Mouse (Mus musculus) T-helper 17 cell (primary cell): Measurements from ENCODE around the gene Pstpip1.

Experiments used
- in situ Hi-C, 2 experiments: fragments of 300-600 bp; cut with MboI, MseI; formaldehyde crosslinking; loops; 1 replicate in 1 of 2; 2 replicates in 1 of 2; pipeline ENCODE4 v1.15.1; 2025; ENCODE audit warnings: high pct_unique_total_duplicates in 2 of 2

Pstpip1 gene

GRCm38 (mm10) chr9:56101022-56101421 lies 11.3 kb downstream of the Pstpip1 start:
- in situ Hi-C loops = loop anchor here in 1 of 2 experiments (10.0 kb wide), 1 partner anchor 1874 kb away; no protein-coding TSS in a partner anchor

- in situ Hi-C loops = loop anchor here in 1 of 2 experiments (10.0 kb wide), 1 partner anchor 1870 kb away; no protein-coding TSS in a partner anchor
Measured at GRCm38 (mm10) chr9:56104921-56105320, 15.2 kb downstream of the Pstpip1 start.

GRCm38 (mm10) chr9:56106274-56107072 lies 16.7 kb downstream of the Pstpip1 start:
- in situ Hi-C loops = loop anchor here in 1 of 2 experiments (10.0 kb wide), 1 partner anchor 1868 kb away; no protein-coding TSS in a partner anchor

- in situ Hi-C loops = loop anchor here in 1 of 2 experiments (10.0 kb wide), 1 partner anchor 1867 kb away; no protein-coding TSS in a partner anchor
Measured at GRCm38 (mm10) chr9:56107527-56107926, 17.8 kb downstream of the Pstpip1 start.

- in situ Hi-C loops = loop anchor here in 1 of 2 experiments (10.0 kb wide), 1 partner anchor 1867 kb away; no protein-coding TSS in a partner anchor
Measured at GRCm38 (mm10) chr9:56108174-56108573, 18.4 kb downstream of the Pstpip1 start.

- in situ Hi-C loops = loop anchor here in 1 of 2 experiments (5.0 kb wide), 1 partner anchor 36 kb away; no protein-coding TSS in a partner anchor
Measured at GRCm38 (mm10) chr9:56118091-56118490, 28.3 kb downstream of the Pstpip1 start.

- in situ Hi-C loops = loop anchor here in 1 of 2 experiments (5.0 kb wide), 1 partner anchor 36 kb away; no protein-coding TSS in a partner anchor
Measured at GRCm38 (mm10) chr9:56118582-56118981, 28.8 kb downstream of the Pstpip1 start.

DNA sequence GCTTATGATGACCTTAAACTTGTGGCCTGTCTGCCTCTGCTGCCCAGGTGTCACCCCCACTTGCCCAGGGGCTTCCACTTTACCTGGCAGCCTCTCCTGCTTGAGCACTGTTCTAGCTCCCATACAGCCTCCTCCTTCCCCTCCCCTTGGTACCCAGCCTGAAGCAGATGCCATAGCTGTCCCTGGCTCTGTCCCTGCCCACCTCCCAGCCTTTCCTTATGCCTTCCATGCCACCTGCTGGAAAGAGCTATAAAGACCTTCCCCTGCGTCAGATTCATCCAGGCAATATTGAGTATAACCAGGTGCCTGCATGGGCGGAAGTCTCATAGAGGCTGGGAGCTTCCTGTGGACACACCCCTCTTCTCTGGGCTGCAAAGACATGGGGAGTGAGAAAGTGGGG lies 29.9 kb downstream of the Pstpip1 start:
- in situ Hi-C loops = loop anchor here (5.0 to 10.0 kb wide), 3 partner anchors 32 to 1305 kb away; partner anchors contain the start of gene Pstpip1 (in 1 of the 2)

DNA sequence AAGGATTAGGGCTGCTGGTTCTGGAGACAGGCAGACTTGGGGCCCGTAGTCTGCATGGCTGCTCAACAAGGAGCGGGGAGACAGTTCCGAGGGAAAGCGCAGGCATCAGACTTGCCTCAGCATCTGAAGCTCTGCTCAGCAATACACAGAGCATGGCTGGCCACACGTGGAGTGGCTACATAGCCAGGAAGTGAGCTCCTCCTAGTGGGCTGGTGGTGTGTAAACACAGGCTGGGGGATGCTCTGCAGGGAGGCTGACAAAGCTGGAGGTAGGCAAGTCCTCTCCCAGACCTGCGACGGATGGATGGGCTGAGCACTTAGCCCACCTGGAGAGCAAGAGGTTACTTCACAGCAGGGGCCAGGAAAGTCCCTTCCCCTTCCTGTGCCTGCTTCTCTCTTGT lies 31.3 kb downstream of the Pstpip1 start:
- in situ Hi-C loops = loop anchor here (5.0 to 10.0 kb wide), 2 partner anchors 34 to 1304 kb away; partner anchors contain the start of gene Pstpip1 (in 1 of the 2)

GRCm38 (mm10) chr9:56122973-56123372 lies 33.2 kb downstream of the Pstpip1 start:
- in situ Hi-C loops = loop anchor here (5.0 to 10.0 kb wide), 2 partner anchors 36 to 1302 kb away; partner anchors contain the start of gene Pstpip1 (in 1 of the 2)

- in situ Hi-C loops = loop anchor here (5.0 to 10.0 kb wide), 2 partner anchors 36 to 1301 kb away; partner anchors contain the start of gene Pstpip1 (in 1 of the 2)
Measured at GRCm38 (mm10) chr9:56123613-56124012, 33.9 kb downstream of the Pstpip1 start.

DNA sequence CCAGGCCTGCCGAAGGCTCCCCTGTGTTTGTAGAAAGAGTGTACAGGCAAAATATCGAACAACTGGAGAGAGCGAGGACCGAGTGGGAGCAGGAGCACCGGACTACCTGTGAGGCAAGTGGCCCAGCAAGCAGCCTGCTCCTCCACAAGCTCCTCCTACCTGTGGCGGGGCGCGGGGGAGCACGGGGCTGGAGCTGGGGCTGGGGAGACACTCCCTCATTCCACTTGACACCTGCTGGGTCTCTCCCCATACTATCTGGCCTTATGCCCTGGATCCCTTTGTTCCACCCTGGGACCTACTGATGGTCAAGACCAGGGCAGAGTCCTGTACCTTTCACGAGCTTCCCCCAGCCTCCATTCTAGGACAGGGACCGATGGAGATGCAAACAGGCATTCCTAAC lies 34.8 kb downstream of the Pstpip1 start:
- in situ Hi-C loops = loop anchor here (5.0 to 10.0 kb wide), 2 partner anchors 37 to 1300 kb away; partner anchors contain the start of gene Pstpip1 (in 1 of the 2)

DNA sequence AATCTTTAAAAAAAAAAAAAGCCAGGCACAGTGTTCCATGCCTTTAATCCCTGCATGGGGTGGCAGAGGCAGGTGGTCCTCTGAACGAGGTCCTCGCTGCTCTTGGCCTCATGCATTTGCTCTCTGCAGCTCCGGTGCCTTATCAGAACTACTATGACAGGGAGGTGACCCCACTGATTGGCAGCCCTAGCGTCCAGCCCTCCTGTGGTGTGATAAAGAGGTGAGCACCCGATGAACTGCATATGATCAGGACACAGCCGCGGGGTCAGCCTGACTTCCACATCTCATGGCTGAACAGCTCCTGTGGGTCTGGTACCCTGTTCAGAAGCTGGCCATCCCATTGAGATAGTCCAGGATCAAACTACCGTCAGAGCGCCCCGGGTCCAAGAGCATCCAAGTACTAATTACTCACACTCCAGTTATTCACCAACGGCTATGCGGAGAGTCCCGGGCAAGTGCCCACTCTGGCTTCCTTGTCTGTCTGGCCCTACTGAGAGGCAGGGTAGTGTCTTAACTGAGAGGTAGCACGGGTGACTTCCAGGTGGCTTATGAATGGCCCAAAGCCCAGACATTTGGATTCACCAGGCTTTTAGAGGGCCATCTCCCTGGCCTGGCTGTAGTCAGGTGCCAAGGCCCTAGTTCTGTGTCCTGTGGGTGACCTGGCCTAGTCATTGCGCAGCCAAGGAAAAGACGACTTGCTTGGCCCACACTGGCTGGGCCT lies 36.9 kb downstream of the Pstpip1 start:
- in situ Hi-C loops = loop anchor here in 1 of 2 experiments (10.0 kb wide), 1 partner anchor 1298 kb away; no protein-coding TSS in a partner anchor

DNA sequence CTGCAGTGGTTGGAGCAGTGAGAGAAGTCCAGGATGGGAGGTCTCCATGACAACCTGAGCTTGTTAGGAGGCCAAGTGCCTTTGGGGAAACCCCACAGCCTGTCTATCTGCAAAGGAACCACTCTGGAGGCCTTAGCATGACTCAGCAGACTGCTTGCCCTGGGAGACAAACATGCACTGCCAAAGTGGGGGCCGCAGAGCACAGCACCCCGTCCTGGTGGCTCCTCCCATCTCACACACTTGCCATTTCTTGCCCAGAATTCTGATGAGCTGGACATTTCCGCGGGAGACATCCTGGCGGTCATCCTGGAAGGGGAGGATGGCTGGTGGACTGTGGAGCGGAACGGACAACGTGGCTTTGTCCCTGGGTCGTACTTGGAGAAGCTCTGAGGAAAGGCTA lies 38.6 kb downstream of the Pstpip1 start:
- in situ Hi-C loops = loop anchor here in 1 of 2 experiments (10.0 kb wide), 1 partner anchor 1296 kb away; no protein-coding TSS in a partner anchor

GRCm38 (mm10) chr9:56129951-56130350 lies 40.2 kb downstream of the Pstpip1 start:
- in situ Hi-C loops = loop anchor here (5.0 to 10.0 kb wide), 3 partner anchors 42 to 1295 kb away; no protein-coding TSS in a partner anchor

- in situ Hi-C loops = loop anchor here (5.0 kb wide), 2 partner anchors 42 to 62 kb away; no protein-coding TSS in a partner anchor
Measured at GRCm38 (mm10) chr9:56130536-56130935, 40.8 kb downstream of the Pstpip1 start.

- in situ Hi-C loops = loop anchor here (5.0 kb wide), 2 partner anchors 40 to 60 kb away; no protein-coding TSS in a partner anchor
Measured at GRCm38 (mm10) chr9:56131813-56132525, 42.2 kb downstream of the Pstpip1 start.

GRCm38 (mm10) chr9:56133970-56134369 lies 44.2 kb downstream of the Pstpip1 start:
- in situ Hi-C loops = loop anchor here (5.0 kb wide), 2 partner anchors 38 to 58 kb away; no protein-coding TSS in a partner anchor

- in situ Hi-C loops = loop anchor here (5.0 kb wide), 2 partner anchors 38 to 58 kb away; no protein-coding TSS in a partner anchor
Measured at GRCm38 (mm10) chr9:56134614-56135013, 44.9 kb downstream of the Pstpip1 start.

- in situ Hi-C loops = no loop called here
Measured at GRCm38 (mm10) chr9:56135590-56136197, 45.9 kb downstream of the Pstpip1 start.
